Mouse (Mus musculus) CD8-positive naive resting alpha-beta T cell, adult 57 days (primary cell): Measurements from ENCODE around the gene Evi5. TPM values are rescaled to one million over a fixed set of nuclear protein-coding genes. Genes with fewer than 3 reads are reported as not detected.

Source experiments
- total RNA-seq: library from RNA; stranded (reverse); gene quantifications from one replicate; pipeline ENCODE4 v1.2.4, GENCODE M21; 2023

The Evi5 gene
- 2.9 TPM for total RNA-seq

GRCm38 (mm10) chr5:107874561-107875260, at the start of gene Evi5:
Gene Evi5, minus strand, starts transcription at chr5:107875107.

GRCm38 (mm10) chr5:107900206-107901013, 25.5 kb upstream of the Evi5 start, which contains the start of gene Rpl5:
Gene Rpl5, plus strand, starts transcription at chr5:107900502.

GRCm38 (mm10) chr5:107829998-107830560, 44.8 kb downstream of the Evi5 start, which contains the start of gene Ube2d2b:
Gene Ube2d2b, plus strand, starts transcription at chr5:107830099.

GRCm38 (mm10) chr5:107725435-107726261, 149.3 kb downstream of the Evi5 start, which contains the start of gene Gfi1:
Gene Gfi1, minus strand, starts transcription at chr5:107726036.

Other genes with a start within 250 kb of the Evi5 start
- 41.2 TPM for gene Gfi1, start 149.1 kb downstream of the Evi5 start, total RNA-seq
- gene Ube2d2b, start 45.0 kb downstream of the Evi5 start, total RNA-seq: not detected
- 190 TPM for gene Rpl5, start 25.4 kb upstream of the Evi5 start, total RNA-seq
- 41.2 TPM for gene Fam69a, start 112.0 kb upstream of the Evi5 start, total RNA-seq
- 68.3 TPM for gene Mtf2, start 190.6 kb upstream of the Evi5 start, total RNA-seq